Mouse (Mus musculus) midbrain, embryonic 10.5 days (tissue): ENCODE results near the gene Ptprg. TPM values are rescaled to one million over a fixed set of nuclear protein-coding genes. Genes with fewer than 3 reads are reported as not detected.

ENCODE experiments used
- DNase-seq: peaks from one replicate; pipeline ENCODE4 v3.0.0-alpha.2; 2017; ENCODE audit warnings: low spot score
- H3K27ac ChIP-seq: fragments of 300-500 bp; sonication (generic); replicated peaks from 2 replicates; pipeline ENCODE4 v1.5.1; 2016; ENCODE audit warnings: mild to moderate bottlenecking
- H3K27me3 ChIP-seq: fragments of 300-500 bp; sonication (generic); 2 replicates; pipeline ENCODE4 v1.6.1; 2016; ENCODE audit warnings: low read depth, mild to moderate bottlenecking; ENCODE audit not compliant: poor library complexity, severe bottlenecking
- H3K36me3 ChIP-seq: fragments of 300-500 bp; sonication (generic); 2 replicates; pipeline ENCODE4 v1.6.1; 2016; ENCODE audit warnings: mild to moderate bottlenecking, moderate library complexity
- H3K4me1 ChIP-seq: fragments of 300-500 bp; sonication (generic); 2 replicates; pipeline ENCODE4 v1.6.1; 2016
- H3K4me3 ChIP-seq: fragments of 300-500 bp; sonication (generic); 2 replicates; pipeline ENCODE4 v1.5.1; 2016; ENCODE audit warnings: mild to moderate bottlenecking, moderate library complexity
- H3K9me3 ChIP-seq: fragments of 300-500 bp; sonication (generic); replicated peaks from 2 replicates; pipeline ENCODE4 v1.6.1; 2016; ENCODE audit warnings: mild to moderate bottlenecking
- WGBS: fragments of 180-500 bp; shearing (Covaris S2); methylation state at CpG from one replicate; pipeline ENCODE4 v1.1.7; 2016; 5-methylcytosine and 5-hydroxymethylcytosine counted together
- polyA plus RNA-seq: library from polyadenylated mRNA; unstranded; fragments of >200 nt; fragmentation: Nextera tagmentation; extraction: Ambion mirVana; gene quantifications from 2 replicates; pipeline ENCODE4 v1.2.1, GENCODE M21; 2016

Gene Ptprg
- polyA plus RNA-seq, 1 experiment from 2014 or later: 34.8 TPM

GRCm38 (mm10) chr14:11679741-11680140 is 126.4 kb downstream of the Ptprg start:
- Histone ChIP-seq H3K9me3 (no peaks in the 10 kb centered on the region), H3K27ac (no peak overlapping the region), H3K4me1 (peaks cover 53% of the 10 kb centered on the region), H3K36me3 (no peaks in the 10 kb centered on the region), H3K4me3 (no peak overlapping the region), H3K27me3 (no peaks in the 10 kb centered on the region; the same call in 1 of the 2 replicates)
- no peak for DNase-seq
- 64% methylated on average over 3 of the region's 3 CpGs for WGBS

GRCm38 (mm10) chr14:11680621-11681020 is 127.3 kb downstream of the Ptprg start:
- DNase-seq: no peak
- H3K4me1 ChIP-seq: peaks cover 48% of the 10 kb centered on the region
- WGBS: 91% methylated on average over 2 of the region's 2 CpGs

GRCm38 (mm10) chr14:11682441-11682840 is 129.1 kb downstream of the Ptprg start:
- peaks cover 47% of the 10 kb centered on the region for H3K4me1 ChIP-seq
- H3K9me3 ChIP-seq: no peaks in the 10 kb centered on the region
- no peak for DNase-seq
- no peak overlapping the region for H3K4me3 ChIP-seq
- no peaks in the 10 kb centered on the region for H3K36me3 ChIP-seq
- H3K27me3 ChIP-seq: no peaks in the 10 kb centered on the region
- H3K27ac ChIP-seq: no peak overlapping the region
- 37% methylated on average over 3 of the region's 3 CpGs for WGBS

More at GRCm38 (mm10) chr14:11680621-11681020, 127.3 kb downstream of the Ptprg start:
- Histone ChIP-seq H3K4me3 (no peak overlapping the region), H3K27ac (no peak overlapping the region), H3K27me3 (no peaks in the 10 kb centered on the region; the same call in 1 of the 2 replicates), H3K9me3 (no peaks in the 10 kb centered on the region), H3K36me3 (no peaks in the 10 kb centered on the region)

- no peak overlapping the region for H3K4me3 ChIP-seq
- 46% methylated on average over 10 of the region's 10 CpGs for WGBS
- no peaks in the 10 kb centered on the region for H3K36me3 ChIP-seq
- H3K9me3 ChIP-seq: no peaks in the 10 kb centered on the region
- H3K27me3 ChIP-seq: no peaks in the 10 kb centered on the region
- H3K27ac ChIP-seq: no peak overlapping the region
- H3K4me1 ChIP-seq: peaks cover 47% of the 10 kb centered on the region
- DNase-seq: no peak
These were observed 130.2 kb downstream of the Ptprg start for GRCm38 (mm10) chr14:11683386-11684081.

GRCm38 (mm10) chr14:11684104-11684503 is 130.8 kb downstream of the Ptprg start:
- no peaks in the 10 kb centered on the region for H3K9me3 ChIP-seq
- H3K4me3 ChIP-seq: no peak overlapping the region
- peaks cover 45% of the 10 kb centered on the region for H3K4me1 ChIP-seq
- H3K27ac ChIP-seq: no peak overlapping the region
- no peaks in the 10 kb centered on the region for H3K27me3 ChIP-seq
- WGBS: 58% methylated on average over 2 of the region's 2 CpGs
- no peaks in the 10 kb centered on the region for H3K36me3 ChIP-seq
- DNase-seq: no peak

GRCm38 (mm10) chr14:11687541-11687940 is 134.2 kb downstream of the Ptprg start:
- WGBS: 82% methylated on average over 1 of the region's 1 CpGs
- Histone ChIP-seq H3K36me3 (no peaks in the 10 kb centered on the region), H3K27ac (no peak overlapping the region), H3K27me3 (no peaks in the 10 kb centered on the region), H3K4me1 (peaks cover 27% of the 10 kb centered on the region), H3K9me3 (no peaks in the 10 kb centered on the region), H3K4me3 (no peak overlapping the region)
- no peak for DNase-seq

GRCm38 (mm10) chr14:11688142-11688541 is 134.8 kb downstream of the Ptprg start:
- H3K9me3 ChIP-seq: no peaks in the 10 kb centered on the region
- H3K4me1 ChIP-seq: peaks cover 21% of the 10 kb centered on the region
- no peak overlapping the region for H3K27ac ChIP-seq
- no peaks in the 10 kb centered on the region for H3K27me3 ChIP-seq
- H3K36me3 ChIP-seq: no peaks in the 10 kb centered on the region
- WGBS: 81% methylated on average over 6 of the region's 6 CpGs
- DNase-seq: no peak
- no peak overlapping the region for H3K4me3 ChIP-seq

- no peak overlapping the region for H3K27ac ChIP-seq
- H3K27me3 ChIP-seq: no peaks in the 10 kb centered on the region
- no peaks in the 10 kb centered on the region for H3K36me3 ChIP-seq
- H3K4me1 ChIP-seq: peaks cover 8% of the 10 kb centered on the region; the same call in 1 of the 2 replicates
- no peak for DNase-seq
- no peaks in the 10 kb centered on the region for H3K9me3 ChIP-seq
- 97% methylated on average over 1 of the region's 1 CpGs for WGBS
- H3K4me3 ChIP-seq: no peak overlapping the region
These were observed 136.7 kb downstream of the Ptprg start for GRCm38 (mm10) chr14:11690066-11690465.

- Histone ChIP-seq H3K4me3 (no peak overlapping the region), H3K36me3 (no peaks in the 10 kb centered on the region), H3K27ac (no peak overlapping the region), H3K27me3 (no peaks in the 10 kb centered on the region), H3K9me3 (no peaks in the 10 kb centered on the region), H3K4me1 (peaks cover 17% of the 10 kb centered on the region)
- WGBS: 98% methylated on average over 3 of the region's 3 CpGs
- DNase-seq: no peak
These were observed 138.2 kb downstream of the Ptprg start for GRCm38 (mm10) chr14:11691531-11691930.

- H3K27ac ChIP-seq: no peak overlapping the region
- DNase-seq: no peak
- H3K27me3 ChIP-seq: no peaks in the 10 kb centered on the region
- peaks cover 27% of the 10 kb centered on the region for H3K4me1 ChIP-seq
- no peak overlapping the region for H3K4me3 ChIP-seq
- H3K36me3 ChIP-seq: no peaks in the 10 kb centered on the region
- H3K9me3 ChIP-seq: no peaks in the 10 kb centered on the region
- 88% methylated on average over 4 of the region's 4 CpGs for WGBS
These were observed 145.5 kb downstream of the Ptprg start for GRCm38 (mm10) chr14:11698880-11699279.

- Histone ChIP-seq H3K4me1 (peaks cover 34% of the 10 kb centered on the region), H3K36me3 (no peaks in the 10 kb centered on the region), H3K27ac (no peak overlapping the region), H3K4me3 (no peak overlapping the region), H3K9me3 (no peaks in the 10 kb centered on the region), H3K27me3 (no peaks in the 10 kb centered on the region)
- WGBS: 92% methylated on average over 2 of the region's 2 CpGs
- no peak for DNase-seq
These were observed 146.3 kb downstream of the Ptprg start for GRCm38 (mm10) chr14:11699654-11700053.

- H3K4me1 ChIP-seq: peaks cover 34% of the 10 kb centered on the region
- H3K9me3 ChIP-seq: no peaks in the 10 kb centered on the region
- H3K27me3 ChIP-seq: no peaks in the 10 kb centered on the region
- H3K4me3 ChIP-seq: no peak overlapping the region
- WGBS: 86% methylated on average over 9 of the region's 9 CpGs
- H3K27ac ChIP-seq: no peak overlapping the region
- H3K36me3 ChIP-seq: no peaks in the 10 kb centered on the region
- no peak for DNase-seq
These were observed 148.4 kb downstream of the Ptprg start for GRCm38 (mm10) chr14:11701516-11702249.
